Mouse (Mus musculus): ENCODE data around the gene Il16.

Il16 gene

GRCm38 (mm10) chr7:83609891-83610290, 135.6 kb downstream of the Il16 start:
- no peak for DNase-seq (ENCODE audit: low spot score in 2 of 2)

DNA sequence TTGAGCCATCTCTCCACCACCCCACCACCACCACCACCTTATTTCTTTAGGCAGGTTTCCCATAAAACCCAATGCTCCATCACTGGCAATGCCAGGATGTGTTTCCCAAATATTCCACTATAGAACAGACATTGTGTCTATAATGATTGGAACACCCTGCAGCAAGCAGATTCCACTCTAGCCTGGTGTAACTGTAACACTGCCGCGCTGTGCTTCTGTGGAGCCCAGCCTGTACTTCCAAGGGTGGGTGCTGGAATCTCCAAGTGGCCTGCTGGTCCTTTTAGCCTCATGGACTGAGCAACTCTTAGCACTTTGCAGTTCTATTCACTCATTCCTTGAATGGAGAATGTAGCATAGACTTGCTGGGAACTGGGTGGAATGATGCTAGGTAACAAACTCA, 138.7 kb downstream of the Il16 start:
- DNase-seq (ENCODE audit: low spot score in 2 of 2): no peak

- no peak for DNase-seq (ENCODE audit: low spot score in 2 of 2)
Measured at GRCm38 (mm10) chr7:83604180-83604944, 141.2 kb downstream of the Il16 start.

GRCm38 (mm10) chr7:83599913-83600286, 145.6 kb downstream of the Il16 start:
- peak; percentile 10 to 15 for DNase-seq (ENCODE audit: low spot score in 2 of 2)

DNA sequence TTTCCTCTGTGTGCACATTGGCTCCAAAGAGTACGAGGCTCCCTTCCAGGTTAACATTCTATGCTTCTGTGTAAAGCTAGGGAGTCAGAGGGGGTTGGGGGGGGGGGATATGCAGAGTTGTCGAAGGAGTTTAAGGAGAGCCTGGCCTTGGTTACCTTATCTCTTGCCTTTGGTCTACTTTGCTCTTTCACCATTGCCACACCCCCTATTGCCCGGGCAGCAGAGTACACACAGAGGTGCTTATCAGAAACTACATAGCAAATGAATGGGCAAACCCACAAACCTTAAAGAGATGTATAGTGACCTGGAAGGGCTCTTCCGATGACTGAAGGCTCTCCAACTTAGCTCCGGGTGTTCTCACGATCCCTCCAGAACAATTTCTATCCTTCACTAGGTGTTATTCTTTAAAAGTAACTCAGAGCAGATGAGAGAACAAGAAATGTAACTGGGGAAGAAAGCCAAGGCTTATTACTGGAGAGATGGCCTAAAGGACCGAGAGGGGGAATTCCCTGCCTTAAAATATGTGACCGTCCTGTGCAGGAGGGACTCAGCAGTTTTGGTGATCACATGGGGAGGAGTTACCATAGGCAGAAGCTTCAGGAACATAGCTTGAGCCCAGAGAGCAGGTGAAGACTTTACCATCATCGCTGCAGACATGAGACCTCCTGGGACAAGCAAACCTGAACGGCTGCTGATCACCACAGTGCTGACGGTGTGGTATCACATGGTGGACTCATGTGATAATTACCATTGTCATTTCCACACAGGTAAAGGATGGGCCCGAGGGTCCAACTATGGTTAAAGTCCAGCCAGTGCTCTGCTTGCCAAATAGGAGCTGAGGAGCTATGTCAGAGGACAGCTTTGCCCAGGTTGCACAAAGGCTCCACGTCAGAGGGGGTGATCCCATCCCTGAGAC, 146.3 kb downstream of the Il16 start:
- no peak for DNase-seq (ENCODE audit: low spot score in 2 of 2)

DNA sequence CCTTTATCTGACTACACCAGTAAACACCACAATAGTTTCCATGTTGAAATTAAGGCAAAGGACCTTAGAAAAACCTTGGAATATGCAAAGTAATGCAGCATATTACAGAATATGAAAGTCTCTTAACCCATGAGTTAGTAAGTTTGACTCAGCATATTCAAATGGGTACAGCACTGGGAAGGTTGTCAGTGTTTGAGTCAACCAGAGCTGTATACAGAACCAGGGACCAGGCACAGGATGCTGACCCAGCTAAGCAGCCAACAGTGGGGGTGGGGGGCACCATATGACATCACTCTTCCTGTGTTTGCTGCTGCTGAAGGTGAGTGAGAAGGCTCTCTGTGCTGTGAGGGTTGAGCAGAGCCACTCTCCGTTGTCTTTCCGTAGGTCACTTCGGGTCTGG, 148.5 kb downstream of the Il16 start:
- no peak for DNase-seq (ENCODE audit: low spot score in 2 of 2)

GRCm38 (mm10) chr7:83594056-83594455, 151.5 kb downstream of the Il16 start:
- DNase-seq (ENCODE audit: low spot score in 2 of 2): no peak
